Mouse (Mus musculus): Measurements from ENCODE around the gene Cnot2. TPM values are rescaled to one million over a fixed set of nuclear protein-coding genes. Genes with fewer than 3 reads are reported as not detected.

Gene Cnot2
- polyA plus RNA-seq, 1 experiment from 2014 or later, result 118 TPM

GRCm38 (mm10) chr10:116547958-116548357 is 33.4 kb downstream of the Cnot2 start:
- H3K9me3 ChIP-seq, result no peaks in the 10 kb centered on the region
- peaks cover 7% of the 10 kb centered on the region; the same call in 1 of the 2 replicates for H3K36me3 ChIP-seq (replicated peaks)
- H3K27me3 ChIP-seq (ENCODE audit: poor library complexity, severe bottlenecking), result no peaks in the 10 kb centered on the region
- no peak overlapping the region for H3K4me3 ChIP-seq
- 22% methylated on average over 4 of the region's 4 CpGs for WGBS
- DNase-seq (ENCODE audit: extremely low spot score, low spot score), result no peak
- no peak overlapping the region for H3K27ac ChIP-seq
- 0 out of 2 replicates have a peak, but pooled peaks cover 3% of the 10 kb centered on the region for H3K4me1 ChIP-seq

- no peaks in the 10 kb centered on the region for H3K27me3 ChIP-seq (ENCODE audit: poor library complexity, severe bottlenecking)
- WGBS, result 88% methylated on average over 3 of the region's 3 CpGs
Measured at GRCm38 (mm10) chr10:116546177-116546576, 35.1 kb downstream of the Cnot2 start.

GRCm38 (mm10) chr10:116543061-116543460 is 38.2 kb downstream of the Cnot2 start:
- WGBS, result 98% methylated on average over 1 of the region's 1 CpGs

More at GRCm38 (mm10) chr10:116546177-116546576, 35.1 kb downstream of the Cnot2 start:
- DNase-seq (ENCODE audit: extremely low spot score, low spot score), result no peak
- H3K36me3 ChIP-seq (replicated peaks), result peaks cover 7% of the 10 kb centered on the region; the same call in 1 of the 2 replicates
- H3K4me3 ChIP-seq, result no peak overlapping the region
- H3K9me3 ChIP-seq, result no peaks in the 10 kb centered on the region
- H3K4me1 ChIP-seq, result 0 out of 2 replicates have a peak, but pooled peaks cover 3% of the 10 kb centered on the region
- H3K27ac ChIP-seq, result no peak overlapping the region

GRCm38 (mm10) chr10:116540750-116541149 is 40.6 kb downstream of the Cnot2 start:
- Histone ChIP-seq H3K27ac (no peak overlapping the region), H3K27me3 (ENCODE audit: poor library complexity, severe bottlenecking) (no peaks in the 10 kb centered on the region), H3K36me3 (replicated peaks) (peaks cover 4% of the 10 kb centered on the region; the same call in 1 of the 2 replicates), H3K9me3 (no peaks in the 10 kb centered on the region), H3K4me1 (peaks cover 4% of the 10 kb centered on the region; the same call in 1 of the 2 replicates), H3K4me3 (no peak overlapping the region)
- no peak for DNase-seq (ENCODE audit: extremely low spot score, low spot score)
- 79% methylated on average over 5 of the region's 5 CpGs for WGBS

More at GRCm38 (mm10) chr10:116543061-116543460, 38.2 kb downstream of the Cnot2 start:
- no peaks in the 10 kb centered on the region for H3K27me3 ChIP-seq (ENCODE audit: poor library complexity, severe bottlenecking)
- H3K4me3 ChIP-seq, result no peak overlapping the region
- DNase-seq (ENCODE audit: extremely low spot score, low spot score), result no peak
- H3K27ac ChIP-seq, result no peak overlapping the region
- H3K4me1 ChIP-seq, result peaks cover 5% of the 10 kb centered on the region; the same call in 1 of the 2 replicates
- peaks cover 7% of the 10 kb centered on the region; the same call in 1 of the 2 replicates for H3K36me3 ChIP-seq (replicated peaks)
- no peaks in the 10 kb centered on the region for H3K9me3 ChIP-seq

GRCm38 (mm10) chr10:116537495-116537894 is 43.8 kb downstream of the Cnot2 start:
- H3K4me1 ChIP-seq, result peaks cover 31% of the 10 kb centered on the region
- 93% methylated on average over 3 of the region's 3 CpGs for WGBS
- DNase-seq (ENCODE audit: extremely low spot score, low spot score), result no peak

GRCm38 (mm10) chr10:116534278-116534677 is 47.0 kb downstream of the Cnot2 start:
- 19% methylated on average over 3 of the region's 3 CpGs for WGBS
- Histone ChIP-seq H3K27ac (peak overlapping the region; percentile 60; the same call in 1 of the 2 replicates), H3K4me3 (no peak overlapping the region), H3K9me3 (no peaks in the 10 kb centered on the region), H3K36me3 (replicated peaks) (no peaks in the 10 kb centered on the region), H3K4me1 (peaks cover 44% of the 10 kb centered on the region), H3K27me3 (ENCODE audit: poor library complexity, severe bottlenecking) (no peaks in the 10 kb centered on the region)
- DNase-seq (ENCODE audit: extremely low spot score, low spot score), result no peak

More at GRCm38 (mm10) chr10:116537495-116537894, 43.8 kb downstream of the Cnot2 start:
- Histone ChIP-seq H3K36me3 (replicated peaks) (no peaks in the 10 kb centered on the region), H3K4me3 (no peak overlapping the region), H3K27ac (no peak overlapping the region), H3K27me3 (ENCODE audit: poor library complexity, severe bottlenecking) (no peaks in the 10 kb centered on the region), H3K9me3 (no peaks in the 10 kb centered on the region)

- peaks cover 45% of the 10 kb centered on the region for H3K4me1 ChIP-seq
- H3K9me3 ChIP-seq, result no peaks in the 10 kb centered on the region
- H3K36me3 ChIP-seq (replicated peaks), result no peaks in the 10 kb centered on the region; the same call in 1 of the 2 replicates
- DNase-seq (ENCODE audit: extremely low spot score, low spot score), result no peak
- no peaks in the 10 kb centered on the region for H3K27me3 ChIP-seq (ENCODE audit: poor library complexity, severe bottlenecking)
- 81% methylated on average over 3 of the region's 3 CpGs for WGBS
- no peak overlapping the region for H3K4me3 ChIP-seq
- no peak overlapping the region for H3K27ac ChIP-seq
Measured at GRCm38 (mm10) chr10:116532561-116532960, 48.8 kb downstream of the Cnot2 start.

GRCm38 (mm10) chr10:116531063-116531462 is 50.2 kb downstream of the Cnot2 start:
- H3K36me3 ChIP-seq (replicated peaks), result no peaks in the 10 kb centered on the region; the same call in 1 of the 2 replicates
- no peaks in the 10 kb centered on the region for H3K27me3 ChIP-seq (ENCODE audit: poor library complexity, severe bottlenecking)
- no peak for DNase-seq (ENCODE audit: extremely low spot score, low spot score)
- no peak overlapping the region for H3K27ac ChIP-seq
- H3K9me3 ChIP-seq, result no peaks in the 10 kb centered on the region
- H3K4me1 ChIP-seq, result peaks cover 45% of the 10 kb centered on the region
- 93% methylated on average over 3 of the region's 3 CpGs for WGBS
- H3K4me3 ChIP-seq, result no peak overlapping the region

GRCm38 (mm10) chr10:116519588-116519987 is 61.7 kb downstream of the Cnot2 start:
- DNase-seq (ENCODE audit: extremely low spot score, low spot score), result no peak
- 91% methylated on average over 1 of the region's 1 CpGs for WGBS
- H3K27me3 ChIP-seq (ENCODE audit: poor library complexity, severe bottlenecking), result no peaks in the 10 kb centered on the region
- H3K27ac ChIP-seq, result no peak overlapping the region
- H3K36me3 ChIP-seq (replicated peaks), result 0 out of 2 replicates have a peak, but pooled peaks cover 2% of the 10 kb centered on the region
- H3K4me1 ChIP-seq, result peaks cover 11% of the 10 kb centered on the region; the same call in 1 of the 2 replicates
- no peaks in the 10 kb centered on the region for H3K9me3 ChIP-seq
- H3K4me3 ChIP-seq, result no peak overlapping the region

- Histone ChIP-seq H3K4me1 (peaks cover 22% of the 10 kb centered on the region), H3K9me3 (no peaks in the 10 kb centered on the region), H3K27ac (no peak overlapping the region), H3K36me3 (replicated peaks) (0 out of 2 replicates have a peak, but pooled peaks cover 2% of the 10 kb centered on the region), H3K27me3 (ENCODE audit: poor library complexity, severe bottlenecking) (no peaks in the 10 kb centered on the region), H3K4me3 (no peak overlapping the region)
- WGBS, result 94% methylated on average over 6 of the region's 6 CpGs
- DNase-seq (ENCODE audit: extremely low spot score, low spot score), result no peak
Measured at GRCm38 (mm10) chr10:116515590-116515989, 65.7 kb downstream of the Cnot2 start.

GRCm38 (mm10) chr10:116515158-116515557 is 66.2 kb downstream of the Cnot2 start:
- no peak for DNase-seq (ENCODE audit: extremely low spot score, low spot score)
- H3K9me3 ChIP-seq, result no peaks in the 10 kb centered on the region
- H3K27me3 ChIP-seq (ENCODE audit: poor library complexity, severe bottlenecking), result no peaks in the 10 kb centered on the region
- no peak overlapping the region for H3K27ac ChIP-seq
- H3K36me3 ChIP-seq (replicated peaks), result 0 out of 2 replicates have a peak, but pooled peaks cover 2% of the 10 kb centered on the region
- H3K4me3 ChIP-seq, result no peak overlapping the region
- WGBS, result 95% methylated on average over 4 of the region's 4 CpGs
- H3K4me1 ChIP-seq, result peaks cover 22% of the 10 kb centered on the region

- Histone ChIP-seq H3K36me3 (replicated peaks) (0 out of 2 replicates have a peak, but pooled peaks cover 2% of the 10 kb centered on the region), H3K9me3 (no peaks in the 10 kb centered on the region), H3K4me1 (peaks cover 25% of the 10 kb centered on the region), H3K4me3 (no peak overlapping the region), H3K27ac (no peak overlapping the region), H3K27me3 (ENCODE audit: poor library complexity, severe bottlenecking) (no peaks in the 10 kb centered on the region)
- whole genome bisulfite sequencing, result 63% methylated on average over 7 of the region's 7 CpGs
- DNase-seq (ENCODE audit: extremely low spot score, low spot score), result no peak
Measured at GRCm38 (mm10) chr10:116513254-116513635, 68.1 kb downstream of the Cnot2 start.

GRCm38 (mm10) chr10:116512521-116513253 is 68.6 kb downstream of the Cnot2 start:
- Histone ChIP-seq H3K9me3 (no peaks in the 10 kb centered on the region), H3K4me1 (peaks cover 25% of the 10 kb centered on the region), H3K27me3 (ENCODE audit: poor library complexity, severe bottlenecking) (no peaks in the 10 kb centered on the region), H3K4me3 (no peak overlapping the region), H3K36me3 (replicated peaks) (0 out of 2 replicates have a peak, but pooled peaks cover 2% of the 10 kb centered on the region), H3K27ac (no peak overlapping the region)
- no peak for DNase-seq (ENCODE audit: extremely low spot score, low spot score)
- WGBS, result 91% methylated on average over 11 of the region's 11 CpGs
